Mouse (Mus musculus) ovary, adult 18-20 months (tissue): ENCODE data around the gene Cep170b.

Experiments used
- DNase-seq: peaks from one replicate; pipeline ENCODE4 v3.0.0; 2022; ENCODE audit warnings: low spot score, mixed read lengths

Gene Cep170b

GRCm38 (mm10) chr12:112702374-112703320, 17.6 kb upstream of the Cep170b start:
- no peak for DNase-seq

- DNase-seq, result peak; percentile 71
Measured at GRCm38 (mm10) chr12:112706704-112707572, 13.3 kb upstream of the Cep170b start.

- no peak for DNase-seq
Measured at GRCm38 (mm10) chr12:112707573-112707869, 12.7 kb upstream of the Cep170b start.

GRCm38 (mm10) chr12:112713984-112714383, 6.3 kb upstream of the Cep170b start:
- DNase-seq, result no peak

GRCm38 (mm10) chr12:112717140-112717539, 3.1 kb upstream of the Cep170b start:
- no peak for DNase-seq

- no peak for DNase-seq
Measured at GRCm38 (mm10) chr12:112718995-112719394, 1.3 kb upstream of the Cep170b start.

GRCm38 (mm10) chr12:112720890-112721423, 702 bp downstream of the Cep170b start:
- DNase-seq, result peak; percentile 69

GRCm38 (mm10) chr12:112721424-112722239, 1.4 kb downstream of the Cep170b start:
- peak; percentile 32 for DNase-seq

GRCm38 (mm10) chr12:112722240-112723027, 2.2 kb downstream of the Cep170b start:
- peak; percentile 56 for DNase-seq

GRCm38 (mm10) chr12:112723028-112723330, 2.7 kb downstream of the Cep170b start:
- no peak for DNase-seq

- no peak for DNase-seq
Measured at GRCm38 (mm10) chr12:112723445-112723844, 3.2 kb downstream of the Cep170b start.

GRCm38 (mm10) chr12:112724077-112724805, 4.0 kb downstream of the Cep170b start:
- no peak for DNase-seq

- no peak for DNase-seq
Measured at GRCm38 (mm10) chr12:112727801-112728200, 7.5 kb downstream of the Cep170b start.

- DNase-seq, result no peak
Measured at GRCm38 (mm10) chr12:112730808-112731207, 10.6 kb downstream of the Cep170b start.

GRCm38 (mm10) chr12:112732591-112732990, 12.3 kb downstream of the Cep170b start:
- no peak for DNase-seq

GRCm38 (mm10) chr12:112734108-112734820, 14.0 kb downstream of the Cep170b start:
- no peak for DNase-seq

- DNase-seq, result no peak
Measured at GRCm38 (mm10) chr12:112734881-112735655, 14.8 kb downstream of the Cep170b start.

- no peak for DNase-seq
Measured at GRCm38 (mm10) chr12:112735896-112736635, 15.8 kb downstream of the Cep170b start.
